Mouse (Mus musculus) forebrain, postnatal 0 days (tissue): ENCODE measurements around the gene Pdgfd. TPM values are rescaled to one million over a fixed set of nuclear protein-coding genes. Genes with fewer than 3 reads are reported as not detected.

Experiments used
- ATAC-seq: fragments of 200-750 bp; cut with Nextera tagmentation; 2 replicates; pipeline ENCODE4 v1.8.0; 2017; ENCODE audit warnings: mild to moderate bottlenecking, moderate library complexity
- DNase-seq: peaks from one replicate; pipeline ENCODE4 v3.0.0-alpha.2; 2015
- H3K27ac ChIP-seq: fragments of 300-500 bp; sonication (generic); 2 replicates; pipeline ENCODE4 v1.5.1; 2014; ENCODE audit warnings: low read depth, mild to moderate bottlenecking, antibody characterized with exemption, low read length, moderate library complexity, mixed read lengths
- H3K27me3 ChIP-seq: fragments of 300-500 bp; sonication (generic); 2 replicates; pipeline ENCODE4 v1.6.1; 2014; ENCODE audit warnings: mild to moderate bottlenecking, low read length, mixed read lengths; ENCODE audit not compliant: insufficient read depth
- H3K36me3 ChIP-seq: fragments of 300-500 bp; sonication (generic); 2 replicates; pipeline ENCODE4 v1.6.1; 2014; ENCODE audit warnings: mild to moderate bottlenecking, moderate library complexity; ENCODE audit not compliant: insufficient read depth
- H3K4me1 ChIP-seq: fragments of 300-500 bp; sonication (generic); 2 replicates; pipeline ENCODE4 v1.6.1; 2014; ENCODE audit warnings: antibody characterized with exemption; ENCODE audit not compliant: insufficient read depth
- H3K4me2 ChIP-seq: fragments of 300-500 bp; sonication (generic); 2 replicates; pipeline ENCODE4 v1.6.1; 2014; ENCODE audit warnings: low read depth, mild to moderate bottlenecking, moderate library complexity
- H3K4me3 ChIP-seq: fragments of 300-500 bp; sonication (generic); 2 replicates; pipeline ENCODE4 v1.5.1; 2014; ENCODE audit warnings: low read depth, low read length, mixed read lengths
- H3K9ac ChIP-seq: fragments of 300-500 bp; sonication (generic); 2 replicates; pipeline ENCODE4 v1.6.1; 2014; ENCODE audit warnings: mild to moderate bottlenecking
- H3K9me3 ChIP-seq: fragments of 300-500 bp; sonication (generic); 2 replicates; pipeline ENCODE4 v1.6.1; 2016; ENCODE audit warnings: low read length
- CTCF ChIP-seq: sonication (generic); IDR thresholded peaks from 2 replicates; pipeline ENCODE4 v1.5.1; 2016; ENCODE audit warnings: antibody characterized with exemption, control low read depth, low read depth
- WGBS: fragments of 180-500 bp; shearing (Covaris S2); extraction: QIAGEN DNeasy Blood & Tissue Kit; methylation state at CpG from one replicate; pipeline ENCODE4 v1.1.7; 2014; 5-methylcytosine and 5-hydroxymethylcytosine counted together
- polyA plus RNA-seq: library from polyadenylated mRNA; unstranded; fragments of >200 nt; fragmentation: Nextera tagmentation; extraction: Ambion mirVana; gene quantifications from 2 replicates; pipeline ENCODE4 v1.2.1, GENCODE M21; 2015
- total RNA-seq: library from RNA; depleted of rRNA; stranded (reverse); fragments of >200 nt; gene quantifications from 2 replicates; pipeline ENCODE4 v1.2.3, GENCODE M21; 2014

The Pdgfd gene
- total and polyA plus RNA-seq, 2 experiments from 2014 or later, result 2.8 to 4.5 TPM

GRCm38 (mm10) chr9:6269796-6270280, 101.5 kb downstream of the Pdgfd start, which contains the start of gene Ddi1:
Ddi1 (minus strand) TSS chr9:6269846.
- Histone ChIP-seq H3K36me3 (no peaks in the 10 kb centered on the region), H3K27ac (no peak within 1 kb of the TSS), H3K9ac (no peak within 1 kb of the TSS), H3K4me2 (no peak within 1 kb of the TSS), H3K4me1 (no peaks in the 10 kb centered on the region), H3K9me3 (no peaks in the 10 kb centered on the region), H3K27me3 (no peaks in the 10 kb centered on the region), H3K4me3 (no peak within 1 kb of the TSS)
- ATAC-seq, result no peak
- no peak for DNase-seq
- TF ChIP-seq CTCF, result no peak
- WGBS, result 59% methylated on average over 1 of the region's 1 CpGs

GRCm38 (mm10) chr9:6276395-6276794, 108.0 kb downstream of the Pdgfd start:
- Histone ChIP-seq H3K4me2 (no peak overlapping the region), H3K4me1 (no peaks in the 10 kb centered on the region), H3K9me3 (no peaks in the 10 kb centered on the region), H3K36me3 (no peaks in the 10 kb centered on the region), H3K9ac (no peak overlapping the region), H3K4me3 (no peak overlapping the region), H3K27ac (no peak overlapping the region), H3K27me3 (no peaks in the 10 kb centered on the region)
- DNase-seq, result no peak
- ATAC-seq, result no peak
- no peak for TF ChIP-seq CTCF
- 80% methylated on average over 1 of the region's 1 CpGs for WGBS

GRCm38 (mm10) chr9:6277526-6277925, 109.1 kb downstream of the Pdgfd start:
- ATAC-seq (no peak), DNase-seq (no peak)
- Histone ChIP-seq H3K9me3 (no peaks in the 10 kb centered on the region), H3K4me2 (no peak overlapping the region), H3K36me3 (no peaks in the 10 kb centered on the region), H3K9ac (no peak overlapping the region), H3K4me1 (no peaks in the 10 kb centered on the region), H3K4me3 (no peak overlapping the region), H3K27me3 (no peaks in the 10 kb centered on the region), H3K27ac (no peak overlapping the region)
- no peak for TF ChIP-seq CTCF

- Histone ChIP-seq H3K4me1 (no peaks in the 10 kb centered on the region), H3K27ac (no peak overlapping the region), H3K9me3 (no peaks in the 10 kb centered on the region), H3K27me3 (no peaks in the 10 kb centered on the region), H3K9ac (no peak overlapping the region), H3K36me3 (no peaks in the 10 kb centered on the region), H3K4me3 (no peak overlapping the region), H3K4me2 (no peak overlapping the region)
- WGBS, result 19% methylated on average over 1 of the region's 1 CpGs
- TF ChIP-seq CTCF, result no peak
- ATAC-seq (peak; percentile 36), DNase-seq (no peak)
These were observed 118.4 kb downstream of the Pdgfd start for GRCm38 (mm10) chr9:6286770-6287169.

- Histone ChIP-seq H3K4me2 (no peak overlapping the region), H3K9me3 (no peaks in the 10 kb centered on the region), H3K4me3 (no peak overlapping the region), H3K27me3 (no peaks in the 10 kb centered on the region), H3K36me3 (no peaks in the 10 kb centered on the region), H3K27ac (no peak overlapping the region), H3K9ac (no peak overlapping the region), H3K4me1 (no peaks in the 10 kb centered on the region)
- TF ChIP-seq CTCF, result no peak
- WGBS, result 14% methylated on average over 2 of the region's 2 CpGs
- ATAC-seq (no peak), DNase-seq (no peak)
These were observed 120.9 kb downstream of the Pdgfd start for GRCm38 (mm10) chr9:6289211-6289696.

- WGBS, result 54% methylated on average over 2 of the region's 2 CpGs
- no peak overlapping the region for H3K4me2 ChIP-seq
- no peaks in the 10 kb centered on the region for H3K27me3 ChIP-seq
- no peaks in the 10 kb centered on the region for H3K9me3 ChIP-seq
- no peaks in the 10 kb centered on the region for H3K36me3 ChIP-seq
- no peaks in the 10 kb centered on the region for H3K4me1 ChIP-seq
- no peak for DNase-seq
- H3K4me3 ChIP-seq, result no peak overlapping the region
- H3K9ac ChIP-seq, result no peak overlapping the region
- H3K27ac ChIP-seq, result no peak overlapping the region
- ATAC-seq, result no peak
- no peak for TF ChIP-seq CTCF
These were observed 130.2 kb downstream of the Pdgfd start for GRCm38 (mm10) chr9:6298547-6298946.

GRCm38 (mm10) chr9:6302050-6302449, 133.7 kb downstream of the Pdgfd start:
- no peak for ATAC-seq

More at GRCm38 (mm10) chr9:6302050-6302449, 133.7 kb downstream of the Pdgfd start:
- Histone ChIP-seq H3K9me3 (no peaks in the 10 kb centered on the region), H3K9ac (no peak overlapping the region), H3K4me2 (no peak overlapping the region), H3K27ac (no peak overlapping the region), H3K36me3 (no peaks in the 10 kb centered on the region), H3K27me3 (no peaks in the 10 kb centered on the region), H3K4me1 (no peaks in the 10 kb centered on the region), H3K4me3 (no peak overlapping the region)
- no peak for TF ChIP-seq CTCF
- 55% methylated on average over 3 of the region's 3 CpGs for WGBS
- no peak for DNase-seq
